Mouse (Mus musculus): Measurements from ENCODE around the gene Golph3. TPM values are rescaled to one million over a fixed set of nuclear protein-coding genes. Genes with fewer than 3 reads are reported as not detected.

Gene Golph3
- polyA plus RNA-seq, 1 experiment from 2014 or later, result 118 TPM

Other genes with a start within 250 kb of the Golph3 start
- gene Zfr, start 203.6 kb upstream of the Golph3 start, polyA plus RNA-seq (2014; fragmentation: Nextera tagmentation; extraction: Ambion mirVana), result 137 and 138 TPM in 2 replicates
- 16.5 and 17.7 TPM in 2 replicates for gene Mtmr12, start 116.4 kb upstream of the Golph3 start, polyA plus RNA-seq (2014; fragmentation: Nextera tagmentation; extraction: Ambion mirVana)
- 0.94 and 2.5 TPM in 2 replicates for gene 1810049J17Rik, start 449 bp downstream of the Golph3 start, polyA plus RNA-seq (2014; fragmentation: Nextera tagmentation; extraction: Ambion mirVana)

Measured in midbrain, embryonic 11.5 days (tissue).